Mouse (Mus musculus): ENCODE results near the gene Tekt1.

DNA sequence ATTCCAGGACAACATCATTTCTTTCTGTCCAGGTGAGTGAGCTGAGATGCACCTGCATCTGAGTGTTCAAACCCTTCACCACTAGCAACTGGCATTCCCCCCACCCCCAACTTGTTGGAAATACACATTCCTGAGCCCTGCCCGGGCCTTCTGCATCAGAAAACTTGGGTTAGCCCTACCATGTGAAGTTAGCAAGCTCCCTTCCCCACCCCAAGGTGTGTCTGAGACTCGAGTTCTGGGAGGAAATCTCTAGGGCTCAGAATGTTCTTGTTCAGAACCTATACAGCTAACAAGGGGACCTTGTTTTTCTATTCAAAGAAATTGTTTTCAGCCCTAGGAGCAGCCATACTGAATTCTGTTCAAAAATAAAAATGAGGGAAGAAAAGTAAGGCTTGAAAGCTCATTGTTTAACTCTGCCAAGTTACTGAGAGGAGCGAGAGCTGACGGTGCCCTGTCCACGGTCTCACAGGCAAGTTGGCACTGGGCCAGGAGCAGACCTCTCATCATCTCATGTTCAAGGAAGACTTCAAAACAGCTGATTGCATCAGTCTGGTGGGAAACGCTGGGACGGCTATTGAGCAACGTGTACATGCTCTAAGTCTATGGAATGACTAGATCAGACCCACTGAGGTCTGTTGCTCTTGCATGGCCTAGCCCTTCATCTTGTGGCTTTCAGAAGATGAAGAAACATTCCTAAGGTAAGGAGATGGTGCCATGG, 1.4 kb upstream of the Tekt1 start:
- TF ChIP-seq CTCF (IDR thresholded peaks at IDR 0.05; ENCODE audit: low read depth) (no peak), EP300 (IDR thresholded peaks at IDR 0.05; ENCODE audit: low read depth) (no peak)

All from liver, embryonic 14.5 days (tissue).